Mouse (Mus musculus) cerebellum, adult (tissue): ENCODE data around the gene Pum1.

Experiments used
- ATAC-seq: cut with Nextera tagmentation; 2 replicates; pipeline ENCODE4 v1.9.2; 2017; ENCODE audit warnings: mild to moderate bottlenecking, moderate library complexity, mixed read lengths; ENCODE audit not compliant: insufficient number of reproducible peaks, low FRiP score, low TSS enrichment

The Pum1 gene

DNA sequence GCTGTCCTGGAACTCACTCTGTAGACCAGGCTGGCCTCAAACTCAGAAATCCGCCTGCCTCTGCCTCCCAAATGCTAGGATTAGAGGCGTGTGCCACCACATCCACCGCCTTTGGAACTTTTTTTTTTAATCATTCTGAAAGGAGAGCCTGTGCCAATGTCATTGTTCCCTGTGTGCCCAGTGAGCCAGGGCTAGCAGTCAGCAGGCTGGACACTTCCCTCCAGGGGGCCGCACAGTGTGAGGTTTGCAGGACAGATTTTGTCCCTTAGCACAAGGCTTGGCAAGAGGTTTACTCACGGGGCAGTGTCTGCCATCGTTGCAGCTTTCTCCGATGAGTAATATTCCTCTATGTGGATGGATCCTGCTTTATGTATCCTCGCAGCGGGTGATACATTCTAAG lies 143.6 kb downstream of the Pum1 start:
- no peak for ATAC-seq

DNA sequence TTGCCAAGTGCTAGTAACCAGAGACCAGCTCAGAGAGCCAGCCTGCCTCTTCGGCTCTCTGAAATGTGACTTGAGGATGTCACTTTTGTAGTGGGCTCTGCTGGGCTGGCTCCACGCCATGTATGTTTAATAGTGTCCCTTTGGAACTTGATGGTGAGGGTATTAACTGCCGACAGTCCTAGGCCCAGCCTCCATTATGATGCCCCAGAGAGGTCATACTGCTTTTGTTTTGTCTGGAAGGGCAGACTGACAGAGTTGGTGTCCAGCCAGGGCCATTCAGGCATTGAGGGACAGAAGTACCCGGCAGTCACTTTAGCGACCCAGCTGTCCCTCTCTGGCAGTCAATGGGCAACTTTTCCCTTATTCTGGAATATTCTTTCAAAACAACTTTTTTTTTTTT lies 146.7 kb downstream of the Pum1 start:
- no peak for ATAC-seq

DNA sequence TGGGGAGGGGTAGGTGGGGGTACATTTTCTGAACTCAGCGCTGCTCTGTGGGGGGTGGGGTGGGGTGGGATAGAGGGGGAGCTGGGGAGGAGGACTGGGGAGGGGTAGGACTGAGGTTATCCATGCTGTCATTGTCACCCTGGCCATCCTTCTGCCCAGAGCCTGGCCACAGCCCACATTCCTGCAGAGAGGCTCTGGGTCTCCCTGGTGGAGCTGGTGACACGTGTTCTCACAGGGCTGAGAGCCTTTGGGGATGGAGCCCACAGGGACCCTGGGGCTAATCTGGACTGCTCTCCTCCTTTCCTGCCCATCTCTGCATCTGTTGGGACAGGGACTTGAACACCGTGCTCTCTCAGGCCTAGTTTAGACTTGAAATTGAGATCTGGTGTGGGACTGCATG lies 147.7 kb downstream of the Pum1 start:
- ATAC-seq, result no peak

DNA sequence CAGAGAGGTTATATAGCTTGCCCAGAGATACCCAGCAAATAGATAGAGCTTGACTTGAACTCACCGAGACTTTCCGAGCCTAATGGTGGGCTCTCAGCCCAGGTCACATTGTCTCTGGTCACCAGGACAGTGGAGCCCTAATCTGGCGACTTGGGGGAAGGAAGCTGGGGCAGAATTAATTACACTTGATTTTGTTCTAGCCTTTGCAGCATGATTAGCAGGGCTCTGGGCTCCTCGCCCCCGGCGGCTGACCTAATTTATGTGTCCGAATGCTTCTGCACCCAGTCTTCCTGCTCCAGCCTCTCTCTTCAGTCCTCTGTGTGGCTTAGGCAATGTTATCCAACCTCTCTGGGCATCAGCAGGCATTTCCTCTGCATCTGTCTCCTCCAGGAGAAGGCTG lies 148.3 kb downstream of the Pum1 start:
- no peak for ATAC-seq

DNA sequence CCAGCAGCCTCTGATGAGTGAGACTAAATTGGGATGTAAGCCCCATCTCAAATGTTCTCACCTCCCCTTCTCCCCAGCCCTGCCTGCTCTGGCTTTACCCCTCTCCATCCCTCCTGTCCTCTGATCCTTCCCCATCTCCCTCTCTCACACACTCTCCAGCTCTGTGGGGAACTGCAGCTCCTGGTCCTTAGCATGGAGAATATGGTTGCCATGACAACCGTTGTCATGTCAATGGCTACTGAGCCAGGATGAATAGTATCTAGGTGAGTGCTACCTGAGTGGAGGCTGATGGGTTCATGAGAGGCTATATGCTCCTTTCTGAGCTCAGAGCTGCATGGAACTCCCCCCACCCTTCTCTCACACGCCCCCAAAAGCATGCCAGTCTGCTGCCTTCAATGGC lies 150.8 kb downstream of the Pum1 start:
- ATAC-seq, result no peak

DNA sequence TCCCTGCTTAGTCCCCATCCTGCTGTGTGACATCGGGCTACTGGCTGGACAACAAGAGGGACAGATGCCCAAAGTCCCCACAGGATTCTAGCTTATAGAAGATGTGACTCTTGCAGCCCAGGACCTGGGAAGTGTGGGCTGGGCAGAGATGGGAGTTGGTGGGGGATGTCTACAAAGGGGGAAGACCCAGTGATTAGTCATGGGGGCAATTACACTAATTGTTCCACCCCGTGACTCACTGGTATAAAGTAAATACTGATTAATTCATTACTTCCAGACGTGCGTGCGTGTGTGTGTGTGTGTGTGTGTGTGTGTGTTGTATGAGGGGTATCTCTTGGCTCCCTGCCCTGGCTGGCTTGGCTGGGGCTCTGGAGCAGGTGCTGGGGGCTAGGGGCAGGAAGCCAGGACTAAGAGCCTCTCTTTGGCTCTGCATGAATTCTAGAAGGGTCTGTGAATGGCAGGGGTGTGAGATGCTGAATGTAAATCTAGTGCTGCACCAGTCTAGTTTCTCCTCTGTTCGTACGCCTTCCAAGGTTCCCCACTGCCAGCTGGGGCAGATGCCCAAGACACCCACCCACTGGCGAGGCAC lies 151.7 kb downstream of the Pum1 start:
- ATAC-seq, result no peak

DNA sequence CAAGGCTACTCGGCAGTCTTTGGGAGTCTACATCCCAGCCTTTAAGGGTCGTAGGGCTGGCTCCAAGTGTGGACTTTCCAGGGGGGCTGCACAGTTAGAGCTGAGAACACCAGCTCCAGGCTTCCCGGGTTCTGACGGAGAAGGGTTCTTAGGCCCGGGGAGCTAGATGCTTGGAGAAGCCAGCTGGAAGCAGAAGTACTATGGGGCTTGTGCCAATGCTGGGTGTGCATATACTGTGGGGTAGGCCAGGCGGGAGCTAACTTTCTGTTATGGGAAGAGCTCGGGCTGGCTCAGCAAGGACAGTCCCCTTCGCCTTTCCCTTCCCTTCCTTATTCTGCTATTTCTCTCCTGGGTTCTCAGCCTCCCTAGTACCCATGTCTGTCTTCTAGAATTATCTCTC lies 152.7 kb downstream of the Pum1 start:
- no peak for ATAC-seq

DNA sequence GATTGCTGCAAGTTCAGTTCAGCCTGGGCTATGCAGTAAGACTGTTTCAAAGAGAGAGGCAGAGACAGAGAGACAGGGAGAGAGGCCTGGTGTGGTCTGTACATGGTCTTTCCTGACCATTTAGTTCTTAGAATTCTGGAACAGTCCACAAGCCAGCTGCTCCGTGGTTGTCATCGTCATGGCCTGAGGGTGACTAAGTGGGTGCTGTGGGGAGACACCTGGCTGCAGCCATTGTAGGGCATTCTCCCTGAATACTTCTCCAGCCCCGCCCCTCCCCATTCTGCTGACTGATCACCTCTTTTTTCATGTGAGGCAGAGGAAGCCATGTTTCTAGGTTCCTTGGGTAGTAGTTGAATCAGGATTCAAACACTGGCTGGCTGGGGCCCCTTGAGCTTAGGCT lies 156.7 kb downstream of the Pum1 start:
- ATAC-seq, result no peak

DNA sequence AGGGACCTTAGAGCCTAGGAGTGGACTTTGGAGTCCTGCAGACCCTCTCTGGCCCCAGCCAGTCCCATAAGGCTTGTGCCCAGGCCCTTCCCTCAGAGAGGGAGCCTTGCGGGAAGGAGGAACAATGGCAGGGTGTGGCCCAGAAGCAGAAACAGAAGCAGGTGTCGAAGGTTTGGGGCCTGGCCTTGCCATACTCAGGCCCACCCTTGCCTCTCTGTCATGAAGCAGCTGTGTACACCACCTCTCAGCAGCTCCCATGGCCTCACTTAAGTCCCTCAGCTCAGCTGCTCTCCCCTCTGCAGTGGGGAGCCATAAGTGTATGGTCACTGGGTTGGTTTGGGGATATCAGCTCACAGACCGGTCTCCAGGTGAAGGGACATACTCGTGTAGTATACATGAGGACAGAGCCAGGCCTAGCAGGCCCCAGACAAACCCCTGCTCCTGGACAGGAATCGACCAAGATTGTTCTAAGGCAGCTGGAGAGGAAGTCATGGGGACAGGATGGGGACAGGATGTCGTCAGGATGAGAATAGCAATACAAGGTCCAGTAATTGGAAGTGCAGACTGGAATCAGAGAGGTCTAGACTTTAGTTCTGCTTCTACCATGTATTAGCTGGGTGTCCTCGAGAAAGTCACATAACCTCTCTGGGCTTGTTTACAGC lies 157.6 kb downstream of the Pum1 start:
- no peak for ATAC-seq

DNA sequence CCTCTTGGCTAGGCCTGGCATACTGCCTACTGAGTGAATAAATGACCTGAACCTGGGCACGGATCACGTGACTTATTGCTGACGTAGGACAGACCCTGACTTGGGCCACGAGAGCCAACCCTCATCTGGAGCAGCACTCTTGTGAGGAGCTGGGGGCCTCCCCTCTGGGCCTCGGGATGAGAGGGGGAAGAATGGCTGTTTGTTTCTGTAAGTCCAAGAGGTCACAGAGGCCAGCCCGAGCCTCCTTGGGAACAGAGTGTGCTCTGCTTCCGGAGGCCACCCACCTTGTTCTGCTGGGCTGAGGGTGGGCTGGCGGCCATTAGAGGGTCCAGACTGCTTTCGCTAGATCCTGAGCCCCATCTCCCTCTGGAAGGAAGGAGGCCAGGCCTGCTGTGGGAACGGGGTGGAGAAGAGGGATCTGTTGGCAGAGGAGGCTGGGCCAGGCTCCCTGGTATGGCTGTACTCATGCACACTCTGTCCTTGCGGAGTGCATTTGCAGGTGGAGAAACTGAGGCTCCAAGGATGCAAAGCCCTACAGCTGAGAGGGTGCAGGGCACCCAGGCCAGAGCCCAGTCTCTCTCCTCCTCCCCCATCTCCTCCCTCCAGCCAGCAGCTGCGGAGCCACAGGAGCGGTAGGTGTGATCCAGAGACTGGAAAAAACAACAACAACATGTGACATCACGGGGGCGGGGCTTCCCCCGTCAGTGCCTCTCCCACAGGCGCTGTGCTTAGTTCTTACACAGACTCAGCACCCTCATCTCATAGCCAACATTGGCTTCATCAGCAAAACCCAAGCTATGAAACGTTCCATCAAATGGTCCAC lies 165.9 kb downstream of the Pum1 start:
- ATAC-seq, result no peak
